Mouse (Mus musculus): ENCODE data around the gene Dlg1.

DNA sequence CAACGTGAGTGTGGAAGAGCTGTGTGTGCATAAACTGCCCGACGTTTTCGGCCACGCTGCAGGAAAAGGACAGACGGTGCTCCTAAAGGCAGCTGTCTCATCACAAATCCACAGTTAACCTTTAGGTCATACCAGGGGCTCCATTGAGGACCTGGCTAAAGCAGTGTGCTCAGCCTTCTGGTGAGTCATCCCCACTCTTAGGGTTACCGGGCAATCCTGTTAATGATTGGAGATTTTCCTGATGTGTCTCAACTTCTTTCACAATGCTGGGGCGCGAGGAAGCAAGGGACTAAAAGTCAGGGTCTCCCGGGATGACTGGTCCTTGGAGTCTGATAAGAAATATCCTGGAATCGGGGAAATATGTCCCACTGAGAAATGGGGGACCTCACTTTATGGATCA is 254.5 kb downstream of the Dlg1 start:
- no peak for TF ChIP-seq POLR2A (IDR thresholded peaks at IDR 0.05; ENCODE audit: extremely low read depth, insufficient read depth, low read length)
- no peak for TF ChIP-seq CTCF (IDR thresholded peaks at IDR 0.05; ENCODE audit: extremely low read depth, insufficient read depth, low read length)
